Mouse (Mus musculus): Measurements from ENCODE around the gene Lce1j. TPM values are rescaled to one million over a fixed set of nuclear protein-coding genes. Genes with fewer than 3 reads are reported as not detected.

Gene Lce1j
- polyA plus RNA-seq (2014; fragmentation: Illumina TruSeq; extraction: RNeasy Lipid Tissue Mini Kit (QIAGEN cat#74804); ENCODE audit: low read depth, low replicate concordance): not detected

DNA sequence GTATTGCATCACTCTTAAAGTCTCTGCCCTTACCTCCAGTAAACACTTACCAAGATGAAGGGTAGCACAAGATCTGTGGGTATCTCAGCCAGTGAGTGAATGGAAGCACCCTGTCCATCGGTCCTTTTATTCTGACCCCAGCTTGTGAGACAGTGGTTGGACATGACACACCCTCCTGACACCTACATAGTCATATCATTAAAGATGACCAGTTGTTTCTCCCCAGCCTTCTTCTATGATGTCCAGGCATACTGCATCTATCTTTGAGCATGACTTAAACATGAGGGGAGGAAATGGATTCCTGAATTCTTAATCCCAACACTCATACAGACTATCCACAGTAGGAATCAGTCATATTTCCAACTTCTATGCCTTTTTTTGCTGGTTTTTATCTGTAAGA lies at the start of gene Lce1j:
Lce1j (minus strand) TSS at position 101 of the 400 bp plus-strand sequence.

DNA sequence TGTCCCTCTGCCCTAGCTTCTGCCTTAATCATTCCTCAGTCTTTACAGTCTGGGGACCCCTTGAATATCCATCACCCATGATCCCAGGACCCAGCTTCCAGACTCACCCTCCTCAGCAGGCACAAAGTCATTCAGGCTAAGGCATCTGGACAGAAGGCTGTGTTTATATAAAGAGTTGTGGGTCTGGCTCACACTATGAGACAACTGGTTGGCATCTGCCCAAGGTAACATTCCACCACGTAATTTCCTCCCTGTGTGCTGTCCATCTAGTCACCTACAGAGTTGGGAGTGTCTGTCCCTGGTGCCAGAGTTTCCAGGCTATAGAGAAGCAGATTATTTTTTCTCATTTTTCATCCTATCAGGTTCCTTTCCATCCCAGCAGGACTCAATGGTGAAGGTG lies 36.8 kb upstream of the Lce1j start, which contains the start of gene Kprp:
Kprp (minus strand) TSS at position 140 of the 400 bp plus-strand sequence.

DNA sequence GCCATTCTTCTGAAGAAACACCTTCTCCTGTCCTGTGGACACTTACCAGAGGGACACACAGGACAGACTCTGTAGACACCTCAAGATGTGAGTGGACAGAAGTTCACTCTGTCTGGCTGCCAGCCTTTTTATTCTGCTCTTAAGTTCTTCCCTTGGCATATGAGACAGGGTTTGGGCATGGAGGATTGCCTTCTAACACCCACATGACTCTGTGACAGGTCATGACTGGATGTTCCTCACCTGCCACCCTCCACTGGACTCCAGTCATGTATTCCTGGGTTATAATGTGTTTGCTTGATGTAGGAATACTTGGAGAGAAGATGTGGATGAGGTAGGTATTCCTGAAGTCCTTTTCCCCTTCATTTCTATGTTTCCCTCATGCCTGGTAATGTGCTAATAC lies 17.5 kb upstream of the Lce1j start, which contains the start of gene Lce1k:
Lce1k (minus strand) TSS at position 101 of the 400 bp plus-strand sequence.

DNA sequence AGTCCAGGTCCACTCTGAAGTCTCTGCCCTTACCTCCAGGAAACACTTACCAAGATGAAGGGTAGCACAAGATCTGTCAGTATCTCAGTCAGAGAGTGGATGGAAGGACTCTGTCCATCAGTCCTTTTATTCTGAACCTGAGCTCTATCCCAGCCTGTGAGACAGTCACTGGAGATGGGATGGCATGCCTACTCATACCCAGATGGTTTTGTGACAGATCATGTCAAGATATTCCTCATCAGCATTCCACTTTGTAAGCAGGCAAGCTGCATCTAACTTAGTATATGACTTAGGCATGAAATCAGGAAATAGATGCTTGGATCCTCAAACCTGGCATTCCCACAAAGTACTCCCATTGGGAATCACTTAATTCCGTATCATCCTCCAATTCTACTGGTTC lies 11.5 kb downstream of the Lce1j start, which contains the start of gene Lce1i:
Lce1i (minus strand) TSS at position 101 of the 400 bp plus-strand sequence.

DNA sequence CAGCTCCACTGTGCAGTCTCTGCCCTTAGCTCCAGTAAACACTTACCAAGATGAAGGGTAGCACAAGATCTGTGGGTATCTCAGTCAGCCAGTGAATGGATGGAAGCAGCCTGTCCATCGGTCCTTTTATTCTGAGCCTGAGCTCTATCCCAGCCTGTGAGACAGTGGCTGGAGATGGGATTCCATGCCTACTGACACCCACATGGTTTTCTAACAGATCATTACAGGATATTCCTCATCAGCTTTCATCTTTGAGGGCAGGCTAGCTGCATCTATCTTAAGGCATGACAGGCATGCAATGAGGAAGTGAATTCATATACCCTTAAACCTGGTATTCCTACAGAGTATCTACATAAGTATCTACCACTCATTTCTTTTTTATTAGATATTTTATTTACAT lies 25.3 kb downstream of the Lce1j start, which contains the start of gene Lce1h:
Lce1h (minus strand) TSS at position 101 of the 400 bp plus-strand sequence.

DNA sequence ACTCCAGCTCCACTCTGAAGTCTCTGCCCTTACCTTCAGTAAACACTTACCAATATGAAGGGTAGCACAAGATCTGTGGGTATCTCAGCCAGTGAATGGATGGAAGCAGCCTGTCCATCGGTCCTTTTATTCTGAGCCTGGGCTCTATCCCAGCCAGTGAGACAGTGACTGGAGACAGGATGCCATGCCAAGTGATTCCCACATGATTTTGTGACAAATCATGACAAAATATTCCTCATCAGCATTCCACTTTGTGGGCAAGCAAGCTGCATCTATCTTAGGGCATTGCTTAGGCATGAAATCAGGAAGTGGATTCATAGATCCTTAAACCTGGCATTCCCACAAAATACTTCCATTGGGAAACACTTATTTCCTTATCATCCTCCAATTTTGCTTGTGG lies 38.1 kb downstream of the Lce1j start, which contains the start of gene Lce1g:
Lce1g (minus strand) TSS at position 101 of the 400 bp plus-strand sequence.

DNA sequence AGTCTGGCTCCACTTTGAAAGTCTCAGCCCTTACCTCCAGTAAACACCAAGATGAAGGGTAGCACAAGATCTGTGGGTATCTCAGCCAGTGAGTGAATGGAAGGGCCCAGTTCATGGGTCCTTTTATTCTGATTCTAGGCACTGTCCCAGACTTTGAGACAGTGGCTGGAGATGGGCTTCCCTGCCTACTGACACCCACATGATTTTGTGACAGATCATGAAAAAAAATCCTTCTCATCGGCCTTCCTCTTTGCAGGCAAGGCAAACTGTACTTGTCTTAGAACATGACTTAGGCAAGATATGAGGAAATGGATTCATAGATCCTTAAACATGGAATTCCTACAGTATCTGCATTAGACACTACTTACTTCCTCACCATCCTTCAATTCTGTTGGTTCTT lies 51.3 kb downstream of the Lce1j start, which contains the start of gene Gm38119:
Gm38119 (minus strand) TSS at position 101 of the 400 bp plus-strand sequence.

Other genes with a start within 250 kb of the Lce1j start
- 0.21 TPM for gene Ivl, start 216.8 kb downstream of the Lce1j start, polyA plus RNA-seq (2014; fragmentation: Illumina TruSeq; extraction: RNeasy Lipid Tissue Mini Kit (QIAGEN cat#74804); ENCODE audit: low read depth, low replicate concordance)
- gene Smcp, start 201.5 kb downstream of the Lce1j start, polyA plus RNA-seq (2014; fragmentation: Illumina TruSeq; extraction: RNeasy Lipid Tissue Mini Kit (QIAGEN cat#74804); ENCODE audit: low read depth, low replicate concordance): 4,960 TPM
- 0.48 TPM for gene 2210017I01Rik, start 183.0 kb downstream of the Lce1j start, polyA plus RNA-seq (2014; fragmentation: Illumina TruSeq; extraction: RNeasy Lipid Tissue Mini Kit (QIAGEN cat#74804); ENCODE audit: low read depth, low replicate concordance)
- 2.4 TPM for gene Lce6a, start 168.9 kb downstream of the Lce1j start, polyA plus RNA-seq (2014; fragmentation: Illumina TruSeq; extraction: RNeasy Lipid Tissue Mini Kit (QIAGEN cat#74804); ENCODE audit: low read depth, low replicate concordance)
- not detected for gene Lce1a1, start 142.2 kb downstream of the Lce1j start, polyA plus RNA-seq (2014; fragmentation: Illumina TruSeq; extraction: RNeasy Lipid Tissue Mini Kit (QIAGEN cat#74804); ENCODE audit: low read depth, low replicate concordance)
- gene Lce1b, start 133.6 kb downstream of the Lce1j start, polyA plus RNA-seq (2014; fragmentation: Illumina TruSeq; extraction: RNeasy Lipid Tissue Mini Kit (QIAGEN cat#74804); ENCODE audit: low read depth, low replicate concordance): not detected
- not detected for gene Lce1a2, start 120.2 kb downstream of the Lce1j start, polyA plus RNA-seq (2014; fragmentation: Illumina TruSeq; extraction: RNeasy Lipid Tissue Mini Kit (QIAGEN cat#74804); ENCODE audit: low read depth, low replicate concordance)
- gene Lce1c, start 111.3 kb downstream of the Lce1j start, polyA plus RNA-seq (2014; fragmentation: Illumina TruSeq; extraction: RNeasy Lipid Tissue Mini Kit (QIAGEN cat#74804); ENCODE audit: low read depth, low replicate concordance): not detected
- gene Lce1d, start 103.3 kb downstream of the Lce1j start, polyA plus RNA-seq (2014; fragmentation: Illumina TruSeq; extraction: RNeasy Lipid Tissue Mini Kit (QIAGEN cat#74804); ENCODE audit: low read depth, low replicate concordance): not detected
- gene Lce1e, start 81.4 kb downstream of the Lce1j start, polyA plus RNA-seq (2014; fragmentation: Illumina TruSeq; extraction: RNeasy Lipid Tissue Mini Kit (QIAGEN cat#74804); ENCODE audit: low read depth, low replicate concordance): not detected
- gene Lce1f, start 70.2 kb downstream of the Lce1j start, polyA plus RNA-seq (2014; fragmentation: Illumina TruSeq; extraction: RNeasy Lipid Tissue Mini Kit (QIAGEN cat#74804); ENCODE audit: low read depth, low replicate concordance): not detected
- gene Gm38119, start 51.4 kb downstream of the Lce1j start, polyA plus RNA-seq (2014; fragmentation: Illumina TruSeq; extraction: RNeasy Lipid Tissue Mini Kit (QIAGEN cat#74804); ENCODE audit: low read depth, low replicate concordance): not detected
- not detected for gene Lce1g, start 38.2 kb downstream of the Lce1j start, polyA plus RNA-seq (2014; fragmentation: Illumina TruSeq; extraction: RNeasy Lipid Tissue Mini Kit (QIAGEN cat#74804); ENCODE audit: low read depth, low replicate concordance)
- gene Lce1h, start 25.4 kb downstream of the Lce1j start, polyA plus RNA-seq (2014; fragmentation: Illumina TruSeq; extraction: RNeasy Lipid Tissue Mini Kit (QIAGEN cat#74804); ENCODE audit: low read depth, low replicate concordance): not detected
- not detected for gene Lce1i, start 11.6 kb downstream of the Lce1j start, polyA plus RNA-seq (2014; fragmentation: Illumina TruSeq; extraction: RNeasy Lipid Tissue Mini Kit (QIAGEN cat#74804); ENCODE audit: low read depth, low replicate concordance)
- gene Lce1k, start 17.4 kb upstream of the Lce1j start, polyA plus RNA-seq (2014; fragmentation: Illumina TruSeq; extraction: RNeasy Lipid Tissue Mini Kit (QIAGEN cat#74804); ENCODE audit: low read depth, low replicate concordance): not detected
- not detected for gene Kprp, start 36.7 kb upstream of the Lce1j start, polyA plus RNA-seq (2014; fragmentation: Illumina TruSeq; extraction: RNeasy Lipid Tissue Mini Kit (QIAGEN cat#74804); ENCODE audit: low read depth, low replicate concordance)
- not detected for gene Lce1l, start 60.8 kb upstream of the Lce1j start, polyA plus RNA-seq (2014; fragmentation: Illumina TruSeq; extraction: RNeasy Lipid Tissue Mini Kit (QIAGEN cat#74804); ENCODE audit: low read depth, low replicate concordance)
- not detected for gene 2310050C09Rik, start 79.7 kb upstream of the Lce1j start, polyA plus RNA-seq (2014; fragmentation: Illumina TruSeq; extraction: RNeasy Lipid Tissue Mini Kit (QIAGEN cat#74804); ENCODE audit: low read depth, low replicate concordance)
- not detected for gene Lce3a, start 135.7 kb upstream of the Lce1j start, polyA plus RNA-seq (2014; fragmentation: Illumina TruSeq; extraction: RNeasy Lipid Tissue Mini Kit (QIAGEN cat#74804); ENCODE audit: low read depth, low replicate concordance)
- not detected for gene Lce3b, start 142.5 kb upstream of the Lce1j start, polyA plus RNA-seq (2014; fragmentation: Illumina TruSeq; extraction: RNeasy Lipid Tissue Mini Kit (QIAGEN cat#74804); ENCODE audit: low read depth, low replicate concordance)
- gene Lce3c, start 154.0 kb upstream of the Lce1j start, polyA plus RNA-seq (2014; fragmentation: Illumina TruSeq; extraction: RNeasy Lipid Tissue Mini Kit (QIAGEN cat#74804); ENCODE audit: low read depth, low replicate concordance): not detected
- not detected for gene Lce3d, start 166.9 kb upstream of the Lce1j start, polyA plus RNA-seq (2014; fragmentation: Illumina TruSeq; extraction: RNeasy Lipid Tissue Mini Kit (QIAGEN cat#74804); ENCODE audit: low read depth, low replicate concordance)
- not detected for gene Lce3e, start 176.5 kb upstream of the Lce1j start, polyA plus RNA-seq (2014; fragmentation: Illumina TruSeq; extraction: RNeasy Lipid Tissue Mini Kit (QIAGEN cat#74804); ENCODE audit: low read depth, low replicate concordance)
- gene Lce3f, start 201.7 kb upstream of the Lce1j start, polyA plus RNA-seq (2014; fragmentation: Illumina TruSeq; extraction: RNeasy Lipid Tissue Mini Kit (QIAGEN cat#74804); ENCODE audit: low read depth, low replicate concordance): not detected
- not detected for gene Crct1, start 225.2 kb upstream of the Lce1j start, polyA plus RNA-seq (2014; fragmentation: Illumina TruSeq; extraction: RNeasy Lipid Tissue Mini Kit (QIAGEN cat#74804); ENCODE audit: low read depth, low replicate concordance)
- not detected for gene Lce1m, start 228.5 kb upstream of the Lce1j start, polyA plus RNA-seq (2014; fragmentation: Illumina TruSeq; extraction: RNeasy Lipid Tissue Mini Kit (QIAGEN cat#74804); ENCODE audit: low read depth, low replicate concordance)